Mouse (Mus musculus) bone marrow, adult 2 months (tissue): ENCODE results near the gene Magix.

ENCODE experiments used
- CTCF ChIP-seq: fragments of 200-500 bp; IDR thresholded peaks from 2 replicates; pipeline ENCODE4 v1.5.1; 2011; ENCODE audit warnings: low read length, control low read depth; ENCODE audit not compliant: control insufficient read depth, insufficient read depth
- POLR2A ChIP-seq: fragments of 200-500 bp; IDR thresholded peaks from 2 replicates; pipeline ENCODE4 v1.6.1; 2011; ENCODE audit warnings: low read depth, mild to moderate bottlenecking, control low read depth, low read length, borderline replicate concordance; ENCODE audit not compliant: control insufficient read depth

DNA sequence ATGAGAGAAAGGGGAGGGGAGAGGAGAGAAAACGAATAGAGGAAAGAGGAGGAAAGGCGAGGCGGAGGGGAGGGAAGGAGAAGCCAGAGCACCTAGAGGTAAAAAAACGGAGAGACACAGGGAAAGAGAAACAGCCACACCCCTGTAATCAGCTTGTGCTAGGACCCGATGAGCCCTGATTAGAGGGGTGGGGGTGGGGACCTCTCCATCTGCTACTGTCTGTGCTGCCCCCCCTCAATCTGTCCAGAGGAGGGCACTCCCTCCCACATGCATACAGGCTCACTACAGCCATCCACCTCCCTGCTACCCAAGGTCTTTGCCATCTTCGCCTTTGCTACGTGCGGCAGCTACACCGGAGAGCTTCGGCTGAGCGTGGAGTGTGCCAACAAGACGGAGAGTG, 40.3 kb downstream of the Magix start:
- TF ChIP-seq CTCF, result no peak
- no peak for TF ChIP-seq POLR2A
